Comparison of ENCODE assay signal across 15 mouse cellular contexts in the genomic region with DNA sequence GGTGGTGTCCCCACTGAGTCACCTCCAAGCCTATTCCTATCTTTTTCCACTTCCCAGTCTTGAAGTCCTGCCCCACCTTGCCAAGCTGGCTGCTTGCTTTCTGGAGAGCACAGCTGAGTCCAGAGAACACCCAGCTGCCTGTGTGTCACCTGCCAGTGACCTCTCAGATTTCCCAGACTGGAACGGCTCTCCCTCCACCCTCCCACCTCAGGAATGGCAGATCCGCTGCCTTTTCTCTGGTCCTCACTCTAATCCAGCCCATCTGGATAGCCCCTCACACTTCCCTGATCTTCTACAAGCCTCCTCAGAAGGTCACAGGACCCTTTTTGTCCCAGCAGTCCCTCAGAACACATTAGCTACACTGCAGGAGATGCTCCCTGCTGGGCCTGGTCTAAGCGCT.
A peak's percentile ranks its signal among the peaks of the same experiment; 100 is the strongest.
DNase-seq lines count a peak whose midpoint lies in the region; ATAC-seq and TF ChIP-seq lines count a peak whose summit lies in the region.
"Had no signal": no experiment of that assay in that cellular context is flagged by ENCODE, and none has a peak within 500 bp of the region (broad histone marks: within the 10 kb centered on the region; RNA-seq: fewer than 3 reads in every experiment).

No protein-coding gene starts in this region.

- H3K4me3 ChIP-seq in hindbrain, embryonic 10.5 days: no peak overlapping the region
- no peak overlapping the region for H3K4me3 ChIP-seq in hindbrain, postnatal 0 days (ENCODE audit: low read length)
- no peak overlapping the region for H3K4me3 ChIP-seq in forebrain, embryonic 14.5 days (ENCODE audit: low read depth, low read length)
- H3K4me3 ChIP-seq: heart, embryonic 10.5 days had no signal

- H3K4me1 ChIP-seq in hindbrain, embryonic 10.5 days (replicated peaks): peaks cover 43% of the 10 kb centered on the region
- H3K4me1 ChIP-seq in hindbrain, postnatal 0 days (ENCODE audit: insufficient read depth, low read length): peaks cover 11% of the 10 kb centered on the region; the same call in 1 of the 2 replicates
- H3K4me1 ChIP-seq in forebrain, embryonic 14.5 days (ENCODE audit: control insufficient read depth, insufficient read depth, low read length): peaks cover 4% of the 10 kb centered on the region

- H3K27me3 ChIP-seq in hindbrain, embryonic 10.5 days (ENCODE audit: insufficient read depth, poor library complexity, severe bottlenecking): peaks cover 23% of the 10 kb centered on the region
- H3K27me3 ChIP-seq in hindbrain, postnatal 0 days (ENCODE audit: insufficient read depth, low read length): no peaks in the 10 kb centered on the region
- no peaks in the 10 kb centered on the region for H3K27me3 ChIP-seq in forebrain, embryonic 14.5 days (replicated peaks; ENCODE audit: control insufficient read depth, insufficient read depth, low read length)

- peak; percentile 48 for DNase-seq in hindbrain, embryonic 10.5 days (ENCODE audit: low spot score)
- DNase-seq in hindbrain, postnatal 0 days (ENCODE audit: low spot score): no peak
- DNase-seq in Muller cell, postnatal 12 days (ENCODE audit: inconsistent ontology term): peak; percentile 70
- no peak for DNase-seq in forebrain, embryonic 14.5 days (ENCODE audit: low spot score)
- peak; percentile 19 for DNase-seq in lung, postnatal 10 days
- no peak for DNase-seq in frontal cortex, postnatal 25 days (ENCODE audit: low spot score in 2 of 2)
- no peak for DNase-seq in ovary, postnatal 10 days (ENCODE audit: low spot score)
- DNase-seq: B cell, adult 2 months; cerebellum, postnatal 14 days; liver; thymus, postnatal 25 days had no signal

- no peak overlapping the region for H3K9ac ChIP-seq in hindbrain, postnatal 0 days (replicated peaks; ENCODE audit: low read length)
- H3K9ac ChIP-seq in forebrain, embryonic 14.5 days (ENCODE audit: low read length): no peak overlapping the region

- ATAC-seq in hindbrain, postnatal 0 days: no peak
- ATAC-seq in forebrain, embryonic 14.5 days: no peak
- ATAC-seq in monocyte, adult 5-6 weeks (replicated peaks; ENCODE audit: insufficient number of reproducible peaks, low FRiP score, low TSS enrichment, poor library complexity, severe bottlenecking): no peak
- ATAC-seq: Patski had no signal

- H3K9me3 ChIP-seq in hindbrain, embryonic 10.5 days: 0 out of 2 replicates have a peak, but pooled peaks cover 4% of the 10 kb centered on the region
- no peaks in the 10 kb centered on the region for H3K9me3 ChIP-seq in hindbrain, postnatal 0 days (ENCODE audit: low read length)
- no peaks in the 10 kb centered on the region for H3K9me3 ChIP-seq in forebrain, embryonic 14.5 days (replicated peaks; ENCODE audit: control insufficient read depth, low read length)
- H3K9me3 ChIP-seq: heart, embryonic 10.5 days had no signal

- TF ChIP-seq CTCF in hindbrain, postnatal 0 days (IDR thresholded peaks at IDR 0.05; ENCODE audit: low read depth): no peak

- no peaks in the 10 kb centered on the region for H3K36me3 ChIP-seq in hindbrain, embryonic 10.5 days
- H3K36me3 ChIP-seq in hindbrain, postnatal 0 days (ENCODE audit: insufficient read depth, low read length): no peaks in the 10 kb centered on the region
- H3K36me3 ChIP-seq in forebrain, embryonic 14.5 days (ENCODE audit: control insufficient read depth, insufficient read depth, low read length): no peaks in the 10 kb centered on the region
- H3K36me3 ChIP-seq: heart, embryonic 10.5 days had no signal

- no peak overlapping the region for H3K27ac ChIP-seq in hindbrain, embryonic 10.5 days
- no peak overlapping the region for H3K27ac ChIP-seq in hindbrain, postnatal 0 days
- peak overlapping the region; percentile 74; the same call in 1 of the 2 replicates for H3K27ac ChIP-seq in forebrain, embryonic 14.5 days (ENCODE audit: low read depth, low read length)
- H3K27ac ChIP-seq: heart, embryonic 10.5 days had no signal

- no peak overlapping the region for H3K4me2 ChIP-seq in hindbrain, postnatal 0 days (ENCODE audit: low read depth, low read length)
- H3K4me2 ChIP-seq in forebrain, embryonic 14.5 days (ENCODE audit: low read length): no peak overlapping the region
- H3K4me2 ChIP-seq: midbrain, embryonic 11.5 days had no signal

- 4% methylated on average over 3 of the region's 3 CpGs for WGBS in hindbrain, embryonic 10.5 days
- 12% methylated on average over 3 of the region's 3 CpGs for WGBS in hindbrain, postnatal 0 days
- 7% methylated on average over 3 of the region's 3 CpGs for WGBS in forebrain, embryonic 14.5 days

Comparison
In these comparisons a context has a peak if more than half of its experiments do, and no peak if none do; other contexts are left out.
1. DNase-seq: peak in hindbrain, embryonic 10.5 days (single experiment), Muller cell, postnatal 12 days (single experiment) and lung, postnatal 10 days (single experiment); none in hindbrain, postnatal 0 days (single experiment), forebrain, embryonic 14.5 days (single experiment), frontal cortex, postnatal 25 days (0 of 2) and ovary, postnatal 10 days (single experiment).